Mouse (Mus musculus): ENCODE results near the gene Ttc3. TPM values are rescaled to one million over a fixed set of nuclear protein-coding genes. Genes with fewer than 3 reads are reported as not detected.
"Not testable (repeated sequence)": the region's sequence is repeated elsewhere in the genome, so short reads cannot be mapped to it uniquely, and the experiment has no call there.

The Ttc3 gene
- polyA plus RNA-seq, 1 experiment from 2014 or later: 229 TPM

GRCm38 (mm10) chr16:94487341-94487740 is 116.9 kb downstream of the Ttc3 start:
- Histone ChIP-seq H3K9me3 (ENCODE audit: control insufficient read depth, low read length) (no peaks in the 10 kb centered on the region), H3K27me3 (replicated peaks; ENCODE audit: control insufficient read depth, insufficient read depth, low read length) (no peaks in the 10 kb centered on the region), H3K27ac (ENCODE audit: low read depth) (no peak overlapping the region), H3K36me3 (ENCODE audit: control insufficient read depth, insufficient read depth, low read length) (no peaks in the 10 kb centered on the region), H3K9ac (ENCODE audit: low read length) (no peak overlapping the region), H3K4me1 (replicated peaks; ENCODE audit: control insufficient read depth, insufficient read depth, low read length) (no peaks in the 10 kb centered on the region), H3K4me3 (ENCODE audit: low read depth, low read length) (no peak overlapping the region), H3K4me2 (ENCODE audit: low read length) (no peak overlapping the region)
- ATAC-seq (replicated peaks; ENCODE audit: low FRiP score, low TSS enrichment, low read depth) (no peak), DNase-seq (ENCODE audit: low spot score) (no peak)
- 66% methylated on average over 5 of the region's 5 CpGs for WGBS

- H3K4me3 ChIP-seq (ENCODE audit: low read depth, low read length): no peak overlapping the region
- no peak overlapping the region for H3K4me2 ChIP-seq (ENCODE audit: low read length)
- no peak overlapping the region for H3K27ac ChIP-seq (ENCODE audit: low read depth)
- no peak overlapping the region for H3K9ac ChIP-seq (ENCODE audit: low read length)
- no peaks in the 10 kb centered on the region for H3K27me3 ChIP-seq (replicated peaks; ENCODE audit: control insufficient read depth, insufficient read depth, low read length)
- no peaks in the 10 kb centered on the region for H3K36me3 ChIP-seq (ENCODE audit: control insufficient read depth, insufficient read depth, low read length)
- 90% methylated on average over 5 of the region's 5 CpGs for whole genome bisulfite sequencing
- no peaks in the 10 kb centered on the region for H3K4me1 ChIP-seq (replicated peaks; ENCODE audit: control insufficient read depth, insufficient read depth, low read length)
- H3K9me3 ChIP-seq (ENCODE audit: control insufficient read depth, low read length): no peaks in the 10 kb centered on the region
- DNase-seq (ENCODE audit: low spot score): no peak
- ATAC-seq (replicated peaks; ENCODE audit: low FRiP score, low TSS enrichment, low read depth): no peak
Measured at GRCm38 (mm10) chr16:94489326-94489725, 118.9 kb downstream of the Ttc3 start.

- not testable (repeated sequence) for DNase-seq (ENCODE audit: low spot score); H3K9ac ChIP-seq (ENCODE audit: low read length); H3K27ac ChIP-seq (ENCODE audit: low read depth); H3K4me1 ChIP-seq (replicated peaks; ENCODE audit: control insufficient read depth, insufficient read depth, low read length); H3K9me3 ChIP-seq (ENCODE audit: control insufficient read depth, low read length); H3K27me3 ChIP-seq (replicated peaks; ENCODE audit: control insufficient read depth, insufficient read depth, low read length); H3K4me2 ChIP-seq (ENCODE audit: low read length); ATAC-seq (replicated peaks; ENCODE audit: low FRiP score, low TSS enrichment, low read depth); H3K4me3 ChIP-seq (ENCODE audit: low read depth, low read length)
- H3K36me3 ChIP-seq (ENCODE audit: control insufficient read depth, insufficient read depth, low read length): peaks cover 55% of the 10 kb centered on the region
- WGBS: over 99% methylated on average over 7 of the region's 7 CpGs
Measured at GRCm38 (mm10) chr16:94497176-94497575, 126.8 kb downstream of the Ttc3 start.

- no peak for ATAC-seq (replicated peaks; ENCODE audit: low FRiP score, low TSS enrichment, low read depth)
- no peak for DNase-seq (ENCODE audit: low spot score)
- WGBS: 85% methylated on average over 5 of the region's 5 CpGs
Measured at GRCm38 (mm10) chr16:94497911-94498310, 127.5 kb downstream of the Ttc3 start.

GRCm38 (mm10) chr16:94504192-94504591 is 133.8 kb downstream of the Ttc3 start:
- no peak overlapping the region for H3K4me2 ChIP-seq (ENCODE audit: low read length)
- H3K27ac ChIP-seq (ENCODE audit: low read depth): no peak overlapping the region
- H3K4me1 ChIP-seq (replicated peaks; ENCODE audit: control insufficient read depth, insufficient read depth, low read length): no peaks in the 10 kb centered on the region
- WGBS: 90% methylated on average over 5 of the region's 5 CpGs
- H3K9ac ChIP-seq (ENCODE audit: low read length): no peak overlapping the region
- no peaks in the 10 kb centered on the region for H3K9me3 ChIP-seq (ENCODE audit: control insufficient read depth, low read length)
- H3K4me3 ChIP-seq (ENCODE audit: low read depth, low read length): no peak overlapping the region
- peaks cover 75% of the 10 kb centered on the region for H3K36me3 ChIP-seq (ENCODE audit: control insufficient read depth, insufficient read depth, low read length)
- no peak for ATAC-seq (replicated peaks; ENCODE audit: low FRiP score, low TSS enrichment, low read depth)
- H3K27me3 ChIP-seq (replicated peaks; ENCODE audit: control insufficient read depth, insufficient read depth, low read length): no peaks in the 10 kb centered on the region
- DNase-seq (ENCODE audit: low spot score): no peak

More at GRCm38 (mm10) chr16:94497911-94498310, 127.5 kb downstream of the Ttc3 start:
- Histone ChIP-seq H3K4me2 (ENCODE audit: low read length) (no peak overlapping the region), H3K36me3 (ENCODE audit: control insufficient read depth, insufficient read depth, low read length) (peaks cover 57% of the 10 kb centered on the region), H3K4me1 (replicated peaks; ENCODE audit: control insufficient read depth, insufficient read depth, low read length) (no peaks in the 10 kb centered on the region), H3K27ac (ENCODE audit: low read depth) (no peak overlapping the region), H3K4me3 (ENCODE audit: low read depth, low read length) (no peak overlapping the region), H3K9ac (ENCODE audit: low read length) (no peak overlapping the region), H3K9me3 (ENCODE audit: control insufficient read depth, low read length) (no peaks in the 10 kb centered on the region), H3K27me3 (replicated peaks; ENCODE audit: control insufficient read depth, insufficient read depth, low read length) (no peaks in the 10 kb centered on the region)

- Histone ChIP-seq H3K4me2 (ENCODE audit: low read length) (no peak overlapping the region), H3K4me3 (ENCODE audit: low read depth, low read length) (no peak overlapping the region), H3K36me3 (ENCODE audit: control insufficient read depth, insufficient read depth, low read length) (peaks cover 53% of the 10 kb centered on the region), H3K9ac (ENCODE audit: low read length) (no peak overlapping the region), H3K27ac (ENCODE audit: low read depth) (no peak overlapping the region), H3K9me3 (ENCODE audit: control insufficient read depth, low read length) (no peaks in the 10 kb centered on the region), H3K4me1 (replicated peaks; ENCODE audit: control insufficient read depth, insufficient read depth, low read length) (no peaks in the 10 kb centered on the region), H3K27me3 (replicated peaks; ENCODE audit: control insufficient read depth, insufficient read depth, low read length) (no peaks in the 10 kb centered on the region)
- ATAC-seq (replicated peaks; ENCODE audit: low FRiP score, low TSS enrichment, low read depth) (no peak), DNase-seq (ENCODE audit: low spot score) (no peak)
- 93% methylated on average over 2 of the region's 2 CpGs for WGBS
Measured at GRCm38 (mm10) chr16:94507071-94507470, 136.7 kb downstream of the Ttc3 start.

GRCm38 (mm10) chr16:94508769-94509168 is 138.4 kb downstream of the Ttc3 start:
- DNase-seq (ENCODE audit: low spot score) (no peak), ATAC-seq (replicated peaks; ENCODE audit: low FRiP score, low TSS enrichment, low read depth) (no peak)
- Histone ChIP-seq H3K9ac (ENCODE audit: low read length) (no peak overlapping the region), H3K9me3 (ENCODE audit: control insufficient read depth, low read length) (no peaks in the 10 kb centered on the region), H3K27ac (ENCODE audit: low read depth) (no peak overlapping the region), H3K4me3 (ENCODE audit: low read depth, low read length) (no peak overlapping the region), H3K4me1 (replicated peaks; ENCODE audit: control insufficient read depth, insufficient read depth, low read length) (no peaks in the 10 kb centered on the region), H3K36me3 (ENCODE audit: control insufficient read depth, insufficient read depth, low read length) (peaks cover 42% of the 10 kb centered on the region), H3K27me3 (replicated peaks; ENCODE audit: control insufficient read depth, insufficient read depth, low read length) (no peaks in the 10 kb centered on the region), H3K4me2 (ENCODE audit: low read length) (no peak overlapping the region)
- 91% methylated on average over 8 of the region's 8 CpGs for WGBS

- ATAC-seq (replicated peaks; ENCODE audit: low FRiP score, low TSS enrichment, low read depth) (no peak), DNase-seq (ENCODE audit: low spot score) (no peak)
- H3K27me3 ChIP-seq (replicated peaks; ENCODE audit: control insufficient read depth, insufficient read depth, low read length): no peaks in the 10 kb centered on the region
- 71% methylated on average over 2 of the region's 2 CpGs for WGBS
- no peak overlapping the region for H3K9ac ChIP-seq (ENCODE audit: low read length)
- H3K9me3 ChIP-seq (ENCODE audit: control insufficient read depth, low read length): no peaks in the 10 kb centered on the region
- H3K4me1 ChIP-seq (replicated peaks; ENCODE audit: control insufficient read depth, insufficient read depth, low read length): no peaks in the 10 kb centered on the region
- H3K4me3 ChIP-seq (ENCODE audit: low read depth, low read length): no peak overlapping the region
- peaks cover 30% of the 10 kb centered on the region for H3K36me3 ChIP-seq (ENCODE audit: control insufficient read depth, insufficient read depth, low read length)
- no peak overlapping the region for H3K27ac ChIP-seq (ENCODE audit: low read depth)
- H3K4me2 ChIP-seq (ENCODE audit: low read length): no peak overlapping the region
Measured at GRCm38 (mm10) chr16:94509983-94510382, 139.6 kb downstream of the Ttc3 start.

- Histone ChIP-seq H3K27me3 (replicated peaks; ENCODE audit: control insufficient read depth, insufficient read depth, low read length) (no peaks in the 10 kb centered on the region), H3K4me3 (ENCODE audit: low read depth, low read length) (no peak overlapping the region), H3K36me3 (ENCODE audit: control insufficient read depth, insufficient read depth, low read length) (no peaks in the 10 kb centered on the region), H3K9ac (ENCODE audit: low read length) (no peak overlapping the region), H3K27ac (ENCODE audit: low read depth) (no peak overlapping the region), H3K4me1 (replicated peaks; ENCODE audit: control insufficient read depth, insufficient read depth, low read length) (peaks cover 23% of the 10 kb centered on the region), H3K9me3 (ENCODE audit: control insufficient read depth, low read length) (no peaks in the 10 kb centered on the region), H3K4me2 (ENCODE audit: low read length) (no peak overlapping the region)
- WGBS: 92% methylated on average over 2 of the region's 2 CpGs
- ATAC-seq (replicated peaks; ENCODE audit: low FRiP score, low TSS enrichment, low read depth) (no peak), DNase-seq (ENCODE audit: low spot score) (no peak)
Measured at GRCm38 (mm10) chr16:94517606-94518005, 147.2 kb downstream of the Ttc3 start.
